Mouse (Mus musculus) gastrocnemius, adult 2 months (tissue): Measurements from ENCODE around the gene Slc16a10. TPM values are rescaled to one million over a fixed set of nuclear protein-coding genes. Genes with fewer than 3 reads are reported as not detected.
"Not testable (repeated sequence)": the region's sequence is repeated elsewhere in the genome, so short reads cannot be mapped to it uniquely, and the experiment has no call there.

Experiments
- DNase-seq: peaks from one replicate; pipeline ENCODE4 v3.0.0; 2022
- H3K27ac ChIP-seq: fragments of 200-600 bp; 2 replicates; pipeline ENCODE4 v1.8.1; 2022; ENCODE audit warnings: mild to moderate bottlenecking
- H3K4me3 ChIP-seq: fragments of 200-600 bp; 2 replicates; pipeline ENCODE4 v1.8.1; 2022; ENCODE audit warnings: mild to moderate bottlenecking, moderate library complexity
- CTCF ChIP-seq: fragments of 200-600 bp; IDR thresholded peaks from 2 replicates; pipeline ENCODE4 v1.8.1; 2022; ENCODE audit warnings: antibody characterized with exemption, mild to moderate bottlenecking, moderate library complexity
- intact Hi-C: fragments of 180-260 bp; cut with DNase I; formaldehyde crosslinking; loops from one replicate; pipeline ENCODE4 v1.15.1; 2025
- total RNA-seq, 2 experiments: library from RNA; stranded (reverse); gene quantifications; 2 replicates each; pipeline ENCODE4 v1.2.3; 2021

Slc16a10 gene
- total RNA-seq, 2 experiments from 2014 or later, result 39.8 to 43.6 TPM

DNA sequence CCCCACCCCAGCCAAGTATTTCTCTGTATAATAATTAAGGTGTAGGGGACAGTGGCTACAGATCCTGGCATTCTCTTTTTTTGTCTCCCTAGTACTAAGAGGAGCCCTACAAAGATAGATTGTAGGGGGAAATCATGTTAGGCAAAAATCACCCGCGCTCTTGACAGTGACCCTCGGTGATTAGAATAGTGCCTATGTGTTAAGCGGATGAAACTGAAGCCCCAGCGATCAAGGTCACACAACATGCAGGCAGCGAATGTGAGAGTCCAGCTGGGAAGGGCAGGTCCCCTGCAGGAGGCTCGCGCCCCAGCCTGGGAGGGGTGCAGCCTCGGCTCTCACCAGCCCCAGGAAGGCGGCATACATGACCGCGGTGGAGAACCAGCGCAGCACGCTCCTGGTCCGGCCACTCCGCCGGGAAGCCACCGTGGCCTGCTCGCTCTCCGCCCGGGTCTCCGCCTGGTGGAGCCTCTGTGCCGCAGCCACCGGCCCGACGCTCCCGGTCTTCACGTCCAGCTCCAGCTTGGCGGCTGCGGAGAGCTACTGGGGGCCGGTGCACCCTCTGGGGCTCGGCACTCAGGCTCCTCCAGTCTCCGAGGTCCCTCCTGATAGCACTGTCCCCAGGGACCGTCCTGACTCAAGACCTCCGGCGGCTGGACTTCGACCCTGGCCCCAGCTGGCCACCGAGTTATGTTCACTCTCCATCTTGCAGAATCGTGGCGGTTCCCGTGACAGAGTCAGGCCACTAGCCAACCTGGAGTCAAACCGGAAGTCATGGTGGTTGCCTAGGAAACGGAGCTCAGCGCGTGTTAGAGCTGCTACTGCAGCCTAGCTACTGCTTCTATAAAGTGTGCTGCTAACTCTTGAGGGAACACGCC, 117.3 kb downstream of the Slc16a10 start, which contains the start of gene Mfsd4b1:
TSS of gene Mfsd4b1 (minus strand) at position 715 of the 875 bp plus-strand sequence.
- intact Hi-C loops, result loop anchor here (5.0 kb wide), 1 partner anchor 67 kb away; no protein-coding TSS in a partner anchor
- peak within 1 kb of the TSS; percentile 73 for H3K4me3 ChIP-seq
- DNase-seq, result peak; percentile 89
- peak within 1 kb of the TSS; percentile 90 for H3K27ac ChIP-seq
- peak; percentile 45 for TF ChIP-seq CTCF

DNA sequence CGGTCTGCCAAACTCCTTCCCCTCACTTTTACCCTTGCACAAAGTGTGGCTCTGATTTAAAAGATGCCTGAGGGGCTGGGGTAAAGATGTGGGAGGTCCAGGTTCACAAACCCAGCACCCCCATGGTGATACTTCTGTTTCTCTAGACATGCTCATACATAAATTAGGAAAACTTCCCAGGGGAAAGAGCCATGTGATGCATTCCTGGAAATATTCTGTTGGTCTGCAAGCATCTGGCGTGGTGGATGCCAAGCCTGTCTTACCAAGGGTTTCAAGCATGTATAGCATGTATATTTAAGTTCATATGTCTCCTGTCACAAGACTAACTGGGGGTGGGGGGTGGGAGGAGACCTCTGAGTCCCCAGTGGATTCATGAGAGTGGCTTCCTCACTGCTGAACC, 121.7 kb downstream of the Slc16a10 start:
- no peak for TF ChIP-seq CTCF
- intact Hi-C loops, result loop anchor here (5.0 kb wide), 1 partner anchor 63 kb away; no protein-coding TSS in a partner anchor
- DNase-seq, result no peak
- H3K4me3 ChIP-seq, result no peak overlapping the region
- H3K27ac ChIP-seq, result peak overlapping the region; percentile 88

DNA sequence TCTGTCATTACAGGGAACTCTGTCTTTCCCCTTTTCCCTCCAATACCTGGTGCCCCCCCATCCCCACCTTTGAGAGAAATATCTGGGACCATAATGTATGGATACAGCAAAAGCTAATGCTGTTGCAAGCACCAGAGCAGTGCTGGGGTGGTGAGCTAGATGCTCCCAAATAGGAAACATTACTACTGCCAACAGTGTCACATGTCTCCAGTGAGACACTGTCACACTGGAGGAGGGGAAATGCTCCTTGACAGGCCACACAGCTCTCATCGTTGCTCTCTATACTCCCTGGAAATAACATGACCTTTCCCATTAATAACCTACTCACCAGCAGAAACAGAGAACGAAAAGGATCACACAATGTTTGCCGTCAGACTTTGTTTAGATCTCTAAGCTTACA, 122.6 kb downstream of the Slc16a10 start:
- Histone ChIP-seq H3K27ac (peak overlapping the region; percentile 88), H3K4me3 (no peak overlapping the region)
- no peak for TF ChIP-seq CTCF
- intact Hi-C loops, result no loop called here
- peak; percentile 39 for DNase-seq

DNA sequence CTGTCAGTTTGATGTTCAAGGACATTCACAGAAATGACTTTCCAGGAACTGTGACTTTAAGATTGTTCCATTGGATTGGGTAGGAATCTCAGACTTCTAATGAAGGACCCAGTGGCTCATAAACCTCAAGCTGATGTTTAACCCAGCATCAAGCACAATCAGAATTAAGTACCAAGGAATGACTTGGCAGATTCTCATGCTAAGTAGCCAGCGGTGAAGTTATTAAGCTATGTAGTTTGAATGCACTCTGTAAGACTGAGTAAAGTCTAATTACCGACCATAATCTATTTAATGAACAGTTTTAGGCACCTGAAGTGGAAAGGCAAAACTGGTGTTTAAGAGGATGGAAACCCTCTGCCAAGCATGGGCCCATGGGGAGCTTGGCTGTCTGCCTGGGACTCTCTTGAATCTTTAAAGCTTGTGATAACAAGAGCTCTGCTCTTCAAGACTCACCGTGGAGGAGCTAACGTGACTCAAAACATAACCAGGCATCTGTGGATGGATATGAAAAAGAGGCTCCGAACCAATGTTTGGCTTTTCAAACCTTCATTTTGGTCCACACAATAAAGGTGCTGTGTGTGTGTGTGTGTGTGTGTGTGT, 123.7 kb downstream of the Slc16a10 start:
- intact Hi-C loops, result no loop called here
- H3K27ac ChIP-seq, result peak overlapping the region; percentile 88; the same call in 1 of the 2 replicates
- H3K4me3 ChIP-seq, result no peak overlapping the region
- DNase-seq, result no peak
- TF ChIP-seq CTCF, result no peak

DNA sequence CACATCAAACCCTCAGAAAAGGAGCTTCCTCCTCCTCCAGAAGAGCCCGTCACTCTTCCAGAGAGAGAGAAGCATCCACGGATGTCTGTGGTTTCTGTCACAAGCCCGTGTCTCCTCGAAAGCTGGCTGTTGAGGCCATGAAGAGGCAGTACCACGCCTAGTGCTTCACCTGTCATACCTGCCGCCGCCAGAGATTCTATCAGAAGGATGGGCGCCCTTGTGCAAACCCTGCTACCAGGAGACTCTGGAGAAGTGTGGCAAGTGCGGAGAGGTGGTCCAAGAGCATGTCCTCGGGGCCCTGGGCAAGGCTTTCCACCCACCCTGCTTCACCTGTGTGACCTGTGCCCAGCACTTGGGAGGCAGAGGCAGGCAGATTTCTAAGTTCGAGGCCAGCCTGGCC, 132.5 kb downstream of the Slc16a10 start:
- Histone ChIP-seq H3K27ac (no peak overlapping the region), H3K4me3 (no peak overlapping the region)
- intact Hi-C loops, result no loop called here
- TF ChIP-seq CTCF, result no peak
- no peak for DNase-seq

DNA sequence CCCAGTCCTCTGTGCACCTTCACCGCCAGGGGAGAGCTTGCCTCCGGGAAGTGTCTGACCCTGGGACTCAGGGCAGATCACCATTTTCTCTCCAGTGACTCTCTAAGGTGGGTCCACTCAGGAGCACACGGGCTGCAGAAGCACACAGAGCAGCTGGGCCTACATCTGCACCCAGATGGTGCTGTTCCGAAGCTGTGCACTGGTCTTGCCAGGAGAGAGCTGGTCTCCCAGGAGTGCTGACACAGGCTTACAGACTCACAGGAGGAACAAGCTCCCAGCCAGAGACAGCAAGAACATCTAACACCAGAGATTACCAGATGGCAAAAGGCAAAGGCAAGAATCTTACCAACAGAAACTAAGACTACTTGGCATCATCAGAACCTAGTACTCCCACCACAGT, 133.2 kb downstream of the Slc16a10 start:
- H3K4me3 ChIP-seq, DNase-seq, H3K27ac ChIP-seq, intact Hi-C loops: not testable (repeated sequence)

DNA sequence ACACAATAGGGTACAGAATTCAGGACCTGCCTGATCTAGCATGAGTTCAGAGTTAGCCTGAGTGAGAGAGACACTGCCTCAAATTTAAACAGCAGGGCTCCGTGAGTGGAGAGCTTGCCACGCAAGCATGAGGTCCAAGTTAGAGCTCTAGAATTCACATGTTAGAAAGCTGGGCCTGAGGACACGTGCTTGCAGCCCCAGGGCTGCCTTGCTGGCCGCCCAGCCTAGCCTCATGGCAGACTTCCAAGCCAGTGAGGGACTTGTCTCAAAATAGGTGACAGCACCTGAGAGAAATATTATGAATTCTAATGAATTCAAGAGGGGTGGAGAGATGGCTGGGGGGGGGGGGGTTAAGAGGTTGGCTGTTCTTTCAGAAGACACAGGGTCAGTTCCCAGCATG, 134.1 kb downstream of the Slc16a10 start:
- H3K27ac ChIP-seq, result no peak overlapping the region

DNA sequence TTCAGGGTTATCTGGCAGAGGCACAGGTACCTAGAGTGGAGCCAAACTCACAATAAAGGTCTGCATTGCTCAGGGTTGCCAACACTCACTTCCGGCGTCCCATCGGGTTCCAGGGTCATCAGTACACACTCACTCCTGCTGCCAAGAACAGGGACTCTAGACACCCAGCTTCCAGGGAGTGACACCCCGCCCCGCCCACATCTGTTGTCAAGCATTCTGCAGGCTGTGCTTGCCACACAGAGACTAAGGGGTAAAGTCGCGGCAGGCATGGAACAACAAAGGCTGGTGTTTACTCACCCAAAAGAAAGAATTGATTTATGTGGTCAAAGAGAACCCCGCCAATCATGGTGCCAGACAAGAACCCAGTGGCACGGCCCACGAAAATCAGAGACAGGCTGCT, 135.1 kb downstream of the Slc16a10 start:
- Histone ChIP-seq H3K27ac (no peak overlapping the region), H3K4me3 (no peak overlapping the region)
- intact Hi-C loops, result no loop called here
- TF ChIP-seq CTCF, result no peak
- no peak for DNase-seq

More for the DNA sequence above, 134.1 kb downstream of the Slc16a10 start:
- intact Hi-C loops, result no loop called here
- H3K4me3 ChIP-seq, result no peak overlapping the region
- no peak for DNase-seq
- TF ChIP-seq CTCF, result no peak

DNA sequence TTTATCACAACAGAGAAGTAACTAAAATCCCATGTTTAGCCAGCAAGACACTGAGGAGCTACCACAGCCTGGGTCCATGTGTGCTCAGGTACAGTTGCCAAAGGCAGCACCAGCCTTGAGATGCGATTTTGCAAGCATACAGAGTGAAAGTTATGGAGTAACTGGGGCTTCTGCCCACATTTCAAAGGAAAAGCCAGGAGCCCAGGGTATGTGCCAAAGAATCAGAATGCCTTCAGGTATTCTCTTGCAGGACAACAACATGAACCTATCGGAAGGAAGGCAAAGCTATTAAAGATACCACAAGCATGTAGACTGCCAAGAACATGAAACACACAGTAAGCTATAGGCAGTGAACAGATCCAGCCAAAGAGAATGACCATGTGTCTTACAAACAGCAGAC, 141.3 kb downstream of the Slc16a10 start:
- no peak overlapping the region for H3K4me3 ChIP-seq
- no peak overlapping the region for H3K27ac ChIP-seq
- no peak for TF ChIP-seq CTCF
- no peak for DNase-seq
- intact Hi-C loops, result no loop called here

DNA sequence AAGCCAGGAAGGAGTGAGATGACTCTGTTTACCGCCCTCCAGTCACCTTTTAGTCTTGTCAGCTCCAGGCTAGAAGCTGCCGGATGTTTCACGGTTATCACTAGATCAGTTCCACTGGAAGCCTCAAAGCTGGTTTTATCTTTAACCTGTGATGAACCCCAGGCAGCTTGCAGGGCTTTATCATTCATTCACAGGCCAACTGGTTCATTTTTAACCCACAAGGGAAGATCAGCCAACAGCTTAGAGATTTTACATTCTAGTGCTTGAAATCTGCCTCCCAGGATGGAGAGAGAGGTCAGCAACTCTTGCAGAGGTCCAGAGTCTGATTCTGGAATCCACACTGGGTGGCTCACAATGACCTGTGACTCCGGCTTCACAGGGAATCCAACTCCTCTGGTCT, 150.9 kb downstream of the Slc16a10 start:
- no peak overlapping the region for H3K4me3 ChIP-seq
- DNase-seq, result no peak
- intact Hi-C loops, result no loop called here
- no peak for TF ChIP-seq CTCF
- H3K27ac ChIP-seq, result no peak overlapping the region

DNA sequence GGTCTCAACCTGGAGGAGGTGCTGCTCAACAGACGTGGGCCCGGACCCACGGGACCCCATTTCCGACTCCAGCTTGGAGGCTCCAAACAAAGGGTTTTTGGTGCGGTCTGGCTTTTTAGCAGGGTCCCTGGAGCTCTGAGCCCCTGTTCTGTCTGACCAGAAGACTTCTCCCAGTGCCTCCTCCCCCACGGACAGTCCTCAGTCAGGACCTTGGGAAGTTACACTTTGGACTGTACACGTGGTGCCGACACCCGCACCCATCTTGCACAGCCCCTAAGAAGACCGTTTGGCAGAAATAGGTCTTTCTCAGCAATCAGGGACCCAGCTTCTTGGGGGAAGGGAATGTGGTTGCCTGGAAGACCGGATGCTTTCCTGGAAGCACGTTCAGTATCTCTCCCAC, 155.6 kb downstream of the Slc16a10 start, which contains the start of gene Mfsd4b5:
TSS of gene Mfsd4b5 (minus strand) at position 181 of the 400 bp plus-strand sequence.
- DNase-seq, result no peak
- no peak for TF ChIP-seq CTCF
- Histone ChIP-seq H3K4me3 (no peak within 1 kb of the TSS), H3K27ac (no peak within 1 kb of the TSS)
- intact Hi-C loops, result no loop called here

Other genes with a start within 250 kb of the Slc16a10 start
- gene Mfsd4b4, start 243.0 kb downstream of the Slc16a10 start, total RNA-seq, result 1 to 10 TPM; 2.3 to 2.9 TPM
- gene Mfsd4b2, start 215.3 kb downstream of the Slc16a10 start, total RNA-seq, result under 1 TPM; 0.10 to 0.22 TPM
- 1 to 10 TPM; 4.4 to 7.6 TPM for gene Mfsd4b3, start 182.1 kb downstream of the Slc16a10 start, total RNA-seq
- 1 to 10 TPM in 1 of 2 experiments, under 1 TPM in 1; 0.26 to 1.2 TPM for gene Mfsd4b5, start 155.6 kb downstream of the Slc16a10 start, total RNA-seq
- gene Mfsd4b1, start 117.0 kb downstream of the Slc16a10 start, total RNA-seq, result 1 to 10 TPM; 2.6 to 3.5 TPM
- 10 to 100 TPM; 13.5 to 17.3 TPM for gene Rpf2, start 104.8 kb upstream of the Slc16a10 start, total RNA-seq
- gene Gtf3c6, start 115.8 kb upstream of the Slc16a10 start, total RNA-seq, result 10 to 100 TPM; 27.0 to 27.7 TPM
- gene Amd1, start 159.9 kb upstream of the Slc16a10 start, total RNA-seq, result 100 to 1,000 TPM in 1 of 2 experiments, 10 to 100 TPM in 1; 94.9 to 998 TPM
- 10 to 100 TPM in 1 of 2 experiments, 1 to 10 TPM in 1; 5.9 to 32.3 TPM for gene Cdk19, start 197.3 kb upstream of the Slc16a10 start, total RNA-seq